Mouse (Mus musculus) heart, postnatal 4 days (tissue): ENCODE data around the gene Arhgef28. TPM values are rescaled to one million over a fixed set of nuclear protein-coding genes. Genes with fewer than 3 reads are reported as not detected.
A peak's percentile ranks its signal among the peaks of the same experiment; 100 is the strongest.

Experiments
- DNase-seq: peaks from one replicate; pipeline ENCODE4 v3.0.0; 2021
- total RNA-seq, 2 experiments: library from RNA; stranded (reverse); gene quantifications; 2 replicates each; pipeline ENCODE4 v1.2.3; 2021

Arhgef28 gene
- 1 to 10 TPM; 7.0 to 9.8 TPM for total RNA-seq

GRCm38 (mm10) chr13:98205771-98206545 lies at the start of gene Arhgef28:
TSS of gene Arhgef28 (minus strand) at chr13:98206439.
- peak; percentile 78 for DNase-seq

- peak; percentile 24 for DNase-seq
These were observed 48.7 kb upstream of the Arhgef28 start for GRCm38 (mm10) chr13:98254921-98255320.

GRCm38 (mm10) chr13:98249594-98249993 lies 43.4 kb upstream of the Arhgef28 start:
- DNase-seq = no peak

GRCm38 (mm10) chr13:98245386-98245785 lies 39.1 kb upstream of the Arhgef28 start:
- DNase-seq = no peak

DNA sequence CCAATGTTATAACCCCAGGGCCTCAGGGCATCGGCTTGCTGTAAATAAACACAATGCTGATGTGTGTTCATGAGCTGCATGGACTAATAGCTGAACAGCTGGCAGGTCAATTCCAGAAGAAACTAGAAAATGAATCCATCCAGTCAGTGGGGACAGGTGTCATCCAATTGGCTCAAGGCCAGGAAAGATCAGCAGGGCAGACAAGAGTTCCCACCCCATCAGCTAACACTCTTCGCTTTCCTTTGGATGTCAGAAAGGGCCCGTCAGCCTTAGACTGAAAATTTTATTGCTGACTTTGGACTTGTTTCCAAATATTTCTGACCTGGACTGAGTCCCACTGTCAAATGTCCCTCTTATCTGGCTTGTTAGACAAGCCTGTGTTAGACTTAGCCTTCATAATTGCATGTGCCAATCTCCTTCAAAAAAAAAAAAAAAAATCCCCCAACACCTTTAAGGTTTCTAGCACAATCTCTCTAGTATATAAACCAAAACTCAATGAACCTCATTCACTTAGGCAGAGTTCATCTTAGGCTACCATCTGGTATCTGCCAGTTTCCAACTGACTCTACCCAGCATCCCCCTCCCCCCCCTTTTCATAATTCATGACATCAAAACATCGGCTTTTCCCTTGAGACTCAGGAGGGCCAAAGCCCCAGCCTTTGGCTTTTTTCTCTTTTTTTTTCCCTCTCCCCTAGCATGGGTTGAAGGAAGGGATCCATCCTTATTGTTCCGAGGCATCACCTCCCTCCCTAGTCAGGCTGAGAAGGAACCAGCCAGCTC lies 38.5 kb upstream of the Arhgef28 start:
- peak; percentile 9 for DNase-seq

DNA sequence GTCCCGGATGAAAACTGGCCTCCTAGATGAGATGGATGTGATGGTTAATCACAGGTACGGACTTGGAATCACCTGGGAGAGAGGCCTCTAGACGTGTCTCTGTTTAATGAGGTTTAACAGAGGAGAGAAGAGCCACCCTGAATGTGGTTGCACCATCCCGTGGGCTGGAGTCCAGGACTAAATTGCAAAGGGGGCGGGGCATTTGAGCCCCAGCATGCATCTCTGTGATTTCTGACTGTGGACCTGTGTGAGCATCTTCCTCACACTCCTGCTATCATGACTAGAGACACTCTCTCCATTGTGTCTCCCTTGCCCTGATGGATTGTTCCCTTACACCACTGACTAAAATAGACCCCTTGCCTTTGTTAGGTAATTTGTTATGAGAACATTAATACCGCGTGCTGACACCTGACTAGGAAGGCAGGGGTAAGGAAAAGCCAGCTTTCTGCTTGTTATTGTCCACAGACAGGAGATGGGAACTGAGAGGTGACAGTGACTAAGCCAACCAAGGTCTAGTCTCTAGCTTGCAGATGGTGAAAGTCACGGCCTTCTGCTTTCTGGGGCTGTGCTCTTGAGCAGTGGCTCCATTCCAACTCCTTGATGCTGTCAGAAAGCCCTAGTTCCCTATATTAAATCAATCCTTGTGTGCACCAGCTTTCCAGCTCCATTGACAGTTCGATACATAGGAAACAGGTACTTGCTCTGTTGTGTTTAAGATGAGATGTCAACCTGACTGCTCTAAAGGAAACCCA lies 35.5 kb upstream of the Arhgef28 start:
- no peak for DNase-seq

DNA sequence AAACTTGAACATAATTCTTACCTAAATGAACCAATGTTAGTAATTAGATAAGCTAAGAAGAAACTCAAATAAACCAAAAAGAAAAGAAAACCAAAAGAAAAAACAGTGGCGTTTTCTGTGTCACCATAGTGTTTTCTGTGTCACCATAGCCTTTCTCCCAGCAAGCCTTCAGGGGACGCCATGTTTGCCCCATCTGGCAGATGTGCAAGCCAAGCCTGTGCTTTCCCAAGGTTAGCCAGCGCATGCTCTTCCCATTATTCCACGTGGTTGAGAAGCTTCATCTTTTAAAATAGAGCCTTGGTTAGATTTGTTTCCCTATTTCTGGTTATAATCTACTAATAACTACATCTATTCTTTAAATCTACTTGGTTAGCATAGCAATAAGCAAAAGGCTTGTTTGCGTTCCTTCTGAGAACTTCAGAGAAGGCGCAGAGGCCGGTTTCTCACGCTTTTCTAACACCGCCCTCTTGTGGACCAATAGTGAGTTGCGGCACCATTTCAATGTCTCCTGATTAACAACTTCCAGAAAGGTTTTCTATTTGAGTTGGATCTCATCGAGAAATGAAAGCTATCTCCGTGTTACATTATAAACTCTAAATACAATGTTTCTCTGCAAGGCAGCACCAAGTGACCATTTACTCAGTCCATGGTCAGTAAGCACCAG lies 33.9 kb upstream of the Arhgef28 start:
- peak; percentile 81 for DNase-seq

DNA sequence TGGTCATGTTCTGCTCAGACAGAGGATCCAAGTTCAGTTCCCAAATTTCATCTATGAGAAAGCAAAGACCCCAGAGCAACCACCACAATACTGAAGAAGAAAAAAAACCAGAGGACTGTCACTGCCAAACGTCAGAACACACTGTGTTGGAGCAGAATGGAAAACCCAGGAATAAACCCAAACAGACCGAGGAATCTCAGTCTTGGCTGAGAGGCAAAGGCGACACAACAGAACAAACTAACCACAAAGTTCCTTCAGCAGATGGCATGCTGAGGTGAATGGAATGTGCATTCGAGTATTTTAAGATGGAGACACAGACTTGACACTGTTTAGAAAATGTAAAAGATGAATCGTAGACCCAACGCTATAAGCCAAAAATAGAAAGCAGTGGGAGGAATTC lies 29.2 kb upstream of the Arhgef28 start:
- DNase-seq = no peak

- DNase-seq = no peak
These were observed 24.3 kb upstream of the Arhgef28 start for GRCm38 (mm10) chr13:98230511-98230910.

DNA sequence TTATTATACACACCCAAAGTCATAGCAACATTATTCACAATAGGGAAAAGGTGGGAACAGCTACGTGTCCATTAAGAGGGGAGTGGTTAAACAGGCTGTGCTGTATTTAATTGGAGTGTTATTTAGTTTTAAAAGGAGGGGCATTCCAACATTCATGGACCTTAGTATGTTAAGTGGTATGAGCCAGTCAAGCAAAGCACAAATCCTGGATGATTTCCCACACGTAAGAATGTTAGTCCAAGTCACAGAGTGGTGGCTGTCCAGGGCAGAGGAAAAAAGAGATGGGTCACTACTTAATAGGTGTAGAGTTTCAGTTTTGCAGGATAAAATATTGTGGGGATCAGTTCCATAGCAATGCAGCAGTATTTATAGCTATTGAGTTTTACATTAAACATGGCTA lies 20.0 kb upstream of the Arhgef28 start:
- DNase-seq = no peak

DNA sequence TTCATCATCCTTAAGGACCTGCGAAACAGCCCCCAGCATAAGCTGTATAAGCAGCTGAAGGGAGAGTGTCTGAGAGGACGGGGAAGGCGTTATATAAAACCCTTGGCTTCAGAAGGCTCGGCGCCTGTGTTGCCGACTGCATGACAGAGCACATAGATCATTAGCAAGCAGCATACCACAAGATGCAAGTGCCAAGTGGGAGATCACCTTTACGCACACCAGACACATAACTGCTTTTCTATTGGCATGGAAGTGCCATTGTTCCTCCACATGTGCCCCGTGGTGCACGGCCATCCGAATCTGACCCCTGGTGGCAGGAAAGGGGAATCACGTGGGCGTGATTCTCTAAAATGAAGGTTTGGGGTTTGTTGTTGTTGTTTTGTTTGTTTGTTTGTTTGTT lies 16.6 kb upstream of the Arhgef28 start:
- DNase-seq = peak; percentile 61

DNA sequence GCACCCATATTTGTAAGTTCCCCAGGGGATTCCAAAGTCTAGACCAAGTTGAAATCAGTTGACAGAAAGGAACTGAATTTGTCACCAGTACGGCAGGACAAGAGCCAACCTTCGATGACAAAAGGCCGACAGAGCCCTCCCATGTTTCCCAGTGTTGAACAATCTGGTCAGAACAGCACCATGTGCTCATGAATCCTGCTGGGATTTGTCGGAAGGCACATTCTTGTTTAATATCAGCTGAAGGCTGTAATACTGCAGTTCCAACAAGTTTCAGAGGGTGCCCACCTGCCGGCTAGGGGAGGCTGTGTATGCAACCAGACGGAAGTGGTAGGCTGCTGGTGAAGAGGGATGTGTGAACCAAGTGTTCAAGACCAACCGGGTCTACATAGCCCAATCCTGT lies 3.9 kb upstream of the Arhgef28 start:
- DNase-seq = no peak

- DNase-seq = peak; percentile 43
These were observed 2.6 kb upstream of the Arhgef28 start for GRCm38 (mm10) chr13:98208842-98209241.

DNA sequence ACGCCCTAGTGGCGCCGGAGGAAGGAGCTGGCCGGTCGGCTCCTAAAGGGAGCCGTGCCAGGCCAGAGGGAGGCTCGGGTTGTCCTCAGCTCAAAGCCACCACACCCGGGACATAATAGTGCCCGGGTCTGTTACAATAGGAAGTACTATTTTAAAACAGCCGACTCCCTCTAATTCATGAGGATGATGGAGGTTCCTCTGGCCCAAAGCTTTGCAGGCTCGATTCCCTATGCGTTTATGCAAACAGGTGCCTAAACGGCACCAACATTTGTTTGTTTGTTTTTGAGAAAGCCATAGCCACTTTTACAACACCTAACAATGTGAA lies 269 bp upstream of the Arhgef28 start:
- DNase-seq = no peak

DNA sequence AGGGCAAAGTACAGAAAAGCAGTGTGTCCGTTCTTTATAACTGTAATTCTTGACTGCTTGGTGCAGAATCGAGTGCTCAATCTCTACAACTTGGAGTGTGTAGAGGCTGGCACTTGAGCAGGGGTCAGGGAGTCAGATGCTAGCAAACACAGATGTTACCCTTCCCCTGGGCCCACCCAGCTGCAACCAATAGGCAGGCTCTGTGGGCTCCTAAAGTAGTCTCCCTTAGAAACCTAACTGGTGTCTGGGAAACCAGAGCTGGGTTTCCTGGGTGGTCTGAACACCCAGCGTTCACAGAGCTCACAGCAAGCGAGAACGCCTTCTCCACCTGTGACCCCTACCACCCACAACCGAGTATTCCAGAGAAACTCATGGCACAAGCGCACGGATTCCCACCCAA lies 1.1 kb downstream of the Arhgef28 start:
- DNase-seq = no peak

- DNase-seq = no peak
These were observed 1.9 kb downstream of the Arhgef28 start for GRCm38 (mm10) chr13:98204371-98204770.

GRCm38 (mm10) chr13:98201436-98201835 lies 4.8 kb downstream of the Arhgef28 start:
- DNase-seq = peak; percentile 20

DNA sequence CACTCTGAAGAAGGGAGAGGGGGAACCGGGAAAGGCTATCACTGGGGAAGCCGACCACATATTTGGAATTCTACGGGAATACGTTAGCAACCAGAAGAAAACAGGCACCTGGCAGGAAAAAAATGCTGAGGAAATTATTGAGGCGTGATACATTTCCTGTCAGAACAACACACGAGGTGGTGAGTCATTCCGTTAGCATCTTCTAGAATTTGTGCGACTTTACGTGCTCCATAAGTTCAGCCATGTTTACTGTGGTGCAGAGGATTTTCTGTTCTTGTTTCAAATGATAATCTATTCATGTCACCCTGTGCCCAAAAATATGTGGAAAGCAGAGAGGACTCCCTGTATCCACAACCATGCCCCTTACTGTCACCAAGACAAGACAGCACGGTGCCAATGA lies 13.6 kb downstream of the Arhgef28 start:
- DNase-seq = no peak

GRCm38 (mm10) chr13:98188500-98188899 lies 17.7 kb downstream of the Arhgef28 start:
- no peak for DNase-seq

- DNase-seq = no peak
These were observed 18.3 kb downstream of the Arhgef28 start for GRCm38 (mm10) chr13:98187904-98188303.

- no peak for DNase-seq
These were observed 20.1 kb downstream of the Arhgef28 start for GRCm38 (mm10) chr13:98186179-98186578.

DNA sequence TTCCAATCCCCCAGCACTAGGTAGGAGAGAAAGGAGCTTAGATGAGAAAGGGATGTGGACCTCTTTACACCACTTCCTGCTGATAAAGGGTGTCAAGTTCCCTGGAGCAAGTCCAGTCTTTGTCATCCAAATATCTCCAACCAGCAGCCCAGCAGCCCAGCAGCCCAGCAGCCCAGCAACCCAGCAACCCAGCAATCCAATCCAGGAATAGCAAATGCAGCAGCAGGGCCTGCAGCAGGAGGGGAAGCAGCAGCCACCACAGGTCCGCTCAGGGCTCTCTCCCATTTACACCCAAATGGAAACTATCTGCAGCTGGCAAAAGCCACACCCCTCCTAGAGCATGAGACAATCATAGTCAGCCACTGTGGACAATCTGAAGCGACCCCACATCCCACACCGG lies 21.6 kb downstream of the Arhgef28 start:
- peak; percentile 26 for DNase-seq
